ENCODE assay signal across 24 mouse cellular contexts in the genomic region with DNA sequence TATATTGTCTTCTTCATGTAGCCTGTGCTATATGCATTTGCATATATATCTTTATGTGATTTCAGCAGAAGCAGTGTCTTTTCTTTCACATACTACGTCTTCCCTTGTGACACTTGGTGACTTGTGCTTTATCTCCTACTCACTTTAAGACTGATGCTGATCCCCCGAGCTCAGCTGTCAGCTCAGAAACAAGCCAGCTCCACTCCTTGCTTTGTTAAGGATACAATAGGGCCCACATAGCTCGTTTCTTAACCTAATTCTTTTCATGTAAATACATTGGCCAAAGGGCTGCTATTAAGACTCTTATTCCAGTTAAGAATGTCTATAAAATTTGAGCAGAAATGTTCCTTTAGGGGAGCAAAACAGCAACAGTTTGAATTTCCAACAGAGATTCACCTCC.
DNase-seq lines count a peak whose midpoint lies in the region; ATAC-seq lines count a peak whose summit lies in the region.
"Had no signal": no experiment of that assay in that cellular context is flagged by ENCODE, and none has a peak within 500 bp of the region (broad histone marks: within the 10 kb centered on the region; RNA-seq: fewer than 3 reads in every experiment).

No protein-coding gene starts in this region.

- H3K27ac ChIP-seq in midbrain, embryonic 10.5 days (replicated peaks), result 0 out of 2 replicates have a peak overlapping the region, but pooled peaks have one; percentile 18
- no peak overlapping the region for H3K27ac ChIP-seq in midbrain, embryonic 13.5 days
- H3K27ac ChIP-seq in midbrain, embryonic 12.5 days (replicated peaks), result no peak overlapping the region
- H3K27ac ChIP-seq in midbrain, embryonic 16.5 days (ENCODE audit: low read length), result no peak overlapping the region
- H3K27ac ChIP-seq: embryonic facial prominence, embryonic 10.5 days; embryonic facial prominence, embryonic 12.5 days; forebrain, embryonic 13.5 days; forebrain, embryonic 15.5 days had no signal

- no peak overlapping the region for H3K4me3 ChIP-seq in midbrain, embryonic 10.5 days
- H3K4me3 ChIP-seq in midbrain, embryonic 13.5 days (replicated peaks), result no peak overlapping the region
- no peak overlapping the region for H3K4me3 ChIP-seq in midbrain, embryonic 12.5 days
- H3K4me3 ChIP-seq in midbrain, embryonic 16.5 days (ENCODE audit: low read depth, low read length), result no peak overlapping the region
- H3K4me3 ChIP-seq: embryonic facial prominence, embryonic 10.5 days; embryonic facial prominence, embryonic 12.5 days; forebrain, embryonic 13.5 days; forebrain, embryonic 15.5 days had no signal

- no peak for ATAC-seq in midbrain, embryonic 13.5 days
- ATAC-seq in midbrain, embryonic 12.5 days (ENCODE audit: low FRiP score, low read depth), result peak; percentile 16; the same call in 1 of the 2 replicates
- no peak for ATAC-seq in midbrain, embryonic 16.5 days
- ATAC-seq: CD4-positive, CD25-positive, alpha-beta regulatory T cell, adult 4 months; Patski had no signal

- H3K36me3 ChIP-seq in midbrain, embryonic 10.5 days, result no peaks in the 10 kb centered on the region
- H3K36me3 ChIP-seq in midbrain, embryonic 13.5 days, result no peaks in the 10 kb centered on the region
- no peaks in the 10 kb centered on the region for H3K36me3 ChIP-seq in midbrain, embryonic 12.5 days
- no peaks in the 10 kb centered on the region for H3K36me3 ChIP-seq in midbrain, embryonic 16.5 days (ENCODE audit: control insufficient read depth, insufficient read depth, low read length)
- H3K36me3 ChIP-seq: embryonic facial prominence, embryonic 10.5 days; embryonic facial prominence, embryonic 12.5 days; forebrain, embryonic 15.5 days; G1E had no signal

- no peak overlapping the region for H3K4me2 ChIP-seq in midbrain, embryonic 13.5 days (replicated peaks)
- no peak overlapping the region for H3K4me2 ChIP-seq in midbrain, embryonic 12.5 days (replicated peaks)
- no peak overlapping the region for H3K4me2 ChIP-seq in midbrain, embryonic 16.5 days (ENCODE audit: low read length)
- H3K4me2 ChIP-seq: embryonic facial prominence, embryonic 12.5 days; forebrain, embryonic 13.5 days; forebrain, embryonic 15.5 days had no signal

- H3K9ac ChIP-seq in midbrain, embryonic 13.5 days (replicated peaks), result no peak overlapping the region
- no peak overlapping the region for H3K9ac ChIP-seq in midbrain, embryonic 12.5 days (replicated peaks)
- no peak overlapping the region for H3K9ac ChIP-seq in midbrain, embryonic 16.5 days (ENCODE audit: low read depth, low read length)
- H3K9ac ChIP-seq: embryonic facial prominence, embryonic 12.5 days; forebrain, embryonic 13.5 days; forebrain, embryonic 15.5 days had no signal

- H3K9me3 ChIP-seq in midbrain, embryonic 10.5 days (replicated peaks), result no peaks in the 10 kb centered on the region
- no peaks in the 10 kb centered on the region for H3K9me3 ChIP-seq in midbrain, embryonic 13.5 days
- H3K9me3 ChIP-seq in midbrain, embryonic 12.5 days, result no peaks in the 10 kb centered on the region
- H3K9me3 ChIP-seq in midbrain, embryonic 16.5 days (replicated peaks; ENCODE audit: control insufficient read depth, low read length, poor library complexity, severe bottlenecking), result no peaks in the 10 kb centered on the region
- H3K9me3 ChIP-seq: embryonic facial prominence, embryonic 10.5 days; embryonic facial prominence, embryonic 12.5 days; forebrain, embryonic 13.5 days; forebrain, embryonic 15.5 days; G1E had no signal

- no peak for DNase-seq in midbrain, embryonic 10.5 days (ENCODE audit: low spot score)
- peak; percentile 16 for DNase-seq in retina, embryonic 14.5 days (ENCODE audit: low spot score)
- DNase-seq in retina, postnatal 1 day, result no peak
- DNase-seq in frontal cortex, postnatal 25 days (ENCODE audit: low spot score in 2 of 2), result no peak
- DNase-seq: adrenal gland, adult 2 months; adrenal gland, postnatal 10 days; adrenal gland, postnatal 25 days; B cell, adult 2 months; cerebellum, adult 11-12 months; cerebellum, adult 2 months; cerebellum, adult 9-10 months; cerebellum, postnatal 10 days; cerebellum, postnatal 25 days had no signal

- no peaks in the 10 kb centered on the region for H3K27me3 ChIP-seq in midbrain, embryonic 10.5 days (ENCODE audit: low read depth, poor library complexity, severe bottlenecking)
- H3K27me3 ChIP-seq in midbrain, embryonic 13.5 days, result no peaks in the 10 kb centered on the region
- H3K27me3 ChIP-seq in midbrain, embryonic 12.5 days, result no peaks in the 10 kb centered on the region
- no peaks in the 10 kb centered on the region for H3K27me3 ChIP-seq in midbrain, embryonic 16.5 days (ENCODE audit: control insufficient read depth, insufficient read depth, low read depth, low read length)
- H3K27me3 ChIP-seq: CH12.LX; embryonic facial prominence, embryonic 12.5 days; forebrain, embryonic 13.5 days; forebrain, embryonic 15.5 days had no signal

- peaks cover 16% of the 10 kb centered on the region for H3K4me1 ChIP-seq in midbrain, embryonic 10.5 days
- peaks cover 8% of the 10 kb centered on the region; the same call in 1 of the 2 replicates for H3K4me1 ChIP-seq in midbrain, embryonic 13.5 days (replicated peaks)
- peaks cover 3% of the 10 kb centered on the region for H3K4me1 ChIP-seq in midbrain, embryonic 12.5 days
- no peaks in the 10 kb centered on the region for H3K4me1 ChIP-seq in midbrain, embryonic 16.5 days (ENCODE audit: control insufficient read depth, insufficient read depth, low read length)
- H3K4me1 ChIP-seq: embryonic facial prominence, embryonic 12.5 days had no signal

- WGBS in midbrain, embryonic 10.5 days, result 6% methylated on average over 3 of the region's 3 CpGs
- 2% methylated on average over 3 of the region's 3 CpGs for WGBS in midbrain, embryonic 13.5 days
- WGBS in midbrain, embryonic 12.5 days, result 3% methylated on average over 3 of the region's 3 CpGs
- 3% methylated on average over 3 of the region's 3 CpGs for WGBS in midbrain, embryonic 16.5 days
